Mouse (Mus musculus) cerebellum, postnatal 4 days (tissue): ENCODE results near the gene Olfr765.
A peak's percentile ranks its signal among the peaks of the same experiment; 100 is the strongest.
"Not testable (repeated sequence)": the region's sequence is repeated elsewhere in the genome, so short reads cannot be mapped to it uniquely, and the experiment has no call there.

Experiments used
- DNase-seq, 2 experiments: peaks; one replicate each; pipeline ENCODE4 v3.0.0; 2022; ENCODE audit warnings: low spot score in 2 of 2, mixed read lengths in 1 of 2

The Olfr765 gene

DNA sequence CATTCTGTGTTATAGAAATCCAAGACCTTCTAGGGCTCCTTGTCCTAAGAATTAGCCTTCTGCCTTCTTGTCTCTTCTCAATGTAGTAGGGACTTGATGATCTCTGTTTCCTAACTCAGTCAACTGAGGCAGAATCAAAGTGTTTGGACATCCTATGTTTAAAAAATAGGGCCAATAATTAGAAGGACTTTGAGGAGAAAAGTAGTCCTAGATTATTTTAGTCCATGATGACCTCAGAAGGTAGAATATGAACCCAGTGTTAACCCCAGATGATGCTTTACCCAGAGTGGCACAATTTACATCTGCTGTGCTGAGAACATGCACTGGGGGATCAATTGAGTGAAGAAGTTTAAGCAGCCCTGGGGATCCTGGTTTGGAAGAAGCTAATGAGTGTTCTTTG, at the start of gene Olfr765:
TSS of gene Olfr765 (minus strand) at position 101 of the 400 bp plus-strand sequence.
- DNase-seq, result not testable (repeated sequence)

DNA sequence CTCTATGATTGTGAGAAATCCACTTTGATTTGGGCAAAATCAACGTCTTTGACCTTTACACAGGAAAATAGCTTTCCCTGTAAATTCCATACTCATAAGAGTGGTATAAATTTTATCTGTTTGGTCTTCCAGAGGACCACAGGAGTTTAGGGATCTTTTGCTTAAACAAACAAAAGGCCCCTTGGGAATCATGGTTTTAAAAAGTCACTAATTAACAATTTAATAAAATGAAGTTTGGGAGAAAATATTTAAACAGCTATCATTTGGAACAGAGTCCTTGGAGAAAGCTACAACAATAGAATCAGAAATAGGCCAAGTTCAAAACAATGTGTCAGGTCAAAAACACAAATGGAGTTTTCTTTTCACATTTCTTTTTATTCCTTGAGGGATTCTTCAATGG, 49.5 kb upstream of the Olfr765 start, which contains the start of gene Olfr768:
TSS of gene Olfr768 (minus strand) at position 101 of the 400 bp plus-strand sequence.
- DNase-seq, result no peak

DNA sequence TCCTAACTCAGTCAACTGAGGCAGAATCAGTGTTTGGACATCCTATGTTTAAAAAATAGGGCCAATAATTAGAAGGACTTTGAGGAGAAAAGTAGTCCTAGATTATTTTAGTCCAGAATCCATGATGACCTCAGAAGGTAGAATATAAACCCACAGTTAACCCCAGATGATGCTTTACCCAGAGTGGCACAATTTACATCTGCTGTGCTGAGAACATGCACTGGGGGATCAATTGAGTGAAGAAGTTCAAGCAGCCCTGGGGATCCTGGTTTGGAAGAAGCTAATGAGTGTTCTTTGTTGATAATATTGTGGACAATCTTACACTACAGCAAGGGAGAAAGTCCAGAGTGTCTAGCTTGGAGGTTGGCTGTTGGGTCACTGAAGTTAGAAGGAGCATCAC, 33.0 kb upstream of the Olfr765 start, which contains the start of gene Olfr767:
TSS of gene Olfr767 (minus strand) at position 101 of the 400 bp plus-strand sequence.
- DNase-seq, result not testable (repeated sequence)

DNA sequence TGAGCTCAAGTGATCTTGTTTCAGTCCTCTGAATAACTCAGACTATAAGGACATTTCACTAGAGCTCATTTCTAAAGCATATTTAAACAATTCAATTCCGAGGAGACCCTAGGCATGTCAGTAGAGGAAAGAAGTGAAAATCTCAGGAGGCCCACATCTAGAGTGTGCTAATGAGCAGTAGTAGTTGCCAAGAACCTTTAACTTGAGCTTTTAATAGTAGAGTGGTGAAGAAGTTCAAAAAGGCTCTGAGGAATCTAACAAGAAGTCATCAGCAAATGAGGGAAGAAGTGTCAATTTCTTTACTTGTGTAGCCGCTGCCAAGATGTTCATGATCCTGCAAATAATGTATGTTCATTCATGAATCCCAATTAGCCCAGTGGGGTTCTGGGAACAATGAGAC, 19.1 kb upstream of the Olfr765 start, which contains the start of gene Olfr766-ps1:
TSS of gene Olfr766-ps1 (minus strand) at position 101 of the 400 bp plus-strand sequence.
- DNase-seq, result no peak

DNA sequence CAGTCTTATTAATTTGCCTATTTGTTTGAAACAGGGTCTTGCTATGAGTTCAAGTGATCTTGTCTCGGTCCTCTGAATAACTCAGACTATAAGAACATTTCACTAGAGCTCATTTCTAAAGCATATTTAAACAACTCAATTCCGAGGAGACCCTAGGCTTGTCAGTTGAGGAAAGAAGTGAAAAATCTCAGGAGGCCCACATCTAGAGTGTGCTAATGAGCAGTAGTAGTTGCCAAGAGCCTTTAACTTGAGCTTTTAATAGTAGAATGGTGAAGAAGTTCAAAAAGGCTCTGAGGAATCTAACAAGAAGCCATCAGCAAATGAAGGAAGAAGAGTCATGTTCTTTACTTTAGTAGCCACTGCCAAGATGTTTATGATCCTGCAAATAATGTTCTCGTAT, 10.0 kb downstream of the Olfr765 start, which contains the start of gene Olfr764-ps1:
TSS of gene Olfr764-ps1 (minus strand) at position 101 of the 400 bp plus-strand sequence.
- no peak for DNase-seq

DNA sequence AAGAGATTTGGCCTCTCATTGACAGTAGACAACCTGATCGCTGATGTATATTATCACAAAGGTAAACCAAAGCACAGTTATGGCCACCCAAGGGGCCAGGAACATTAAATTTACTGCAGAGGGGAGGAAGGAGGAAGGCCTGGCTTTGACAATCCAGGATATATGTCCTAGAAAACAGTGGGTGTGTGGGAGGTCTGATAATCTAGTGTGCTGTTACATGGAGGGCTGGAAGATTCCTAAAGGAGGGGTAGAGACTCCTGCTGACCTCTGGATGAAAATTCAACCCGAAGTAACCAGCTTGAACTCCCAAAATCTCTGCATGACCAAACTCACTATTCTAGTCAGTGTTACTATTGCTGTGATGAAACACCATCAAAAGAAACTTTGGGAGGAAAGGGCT, 21.5 kb downstream of the Olfr765 start:
- DNase-seq, result no peak

DNA sequence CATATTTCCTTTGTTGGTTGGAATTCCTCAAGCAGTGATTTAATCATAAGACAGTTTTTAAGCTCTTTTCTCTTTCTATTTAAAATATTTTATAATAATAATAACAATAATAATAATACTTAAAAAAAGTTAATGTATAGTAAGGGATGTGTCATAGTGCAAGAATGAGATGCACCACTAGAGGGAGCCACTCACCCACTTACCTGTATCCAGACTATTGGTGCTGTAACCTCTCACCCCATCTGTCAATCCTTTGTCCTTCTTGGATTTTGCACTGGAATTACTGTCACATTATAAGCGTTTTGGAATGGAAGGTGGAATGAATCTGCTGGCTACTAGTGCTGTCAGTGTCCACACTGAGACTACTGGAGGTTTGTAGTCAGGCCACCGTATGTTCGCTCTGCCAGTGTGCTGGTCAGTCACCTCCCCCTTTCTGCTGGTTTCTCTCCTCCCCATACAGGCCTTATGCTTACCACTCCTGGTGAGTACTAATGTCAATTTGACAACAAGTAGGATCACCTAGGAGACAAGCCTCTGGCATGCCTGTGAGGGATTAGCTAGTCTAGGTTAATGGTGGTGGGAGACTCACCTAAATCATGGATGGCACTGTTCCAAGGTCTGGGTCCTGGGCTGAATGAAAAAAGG, 23.7 kb downstream of the Olfr765 start:
- DNase-seq, result peak; percentile 30 to 68

DNA sequence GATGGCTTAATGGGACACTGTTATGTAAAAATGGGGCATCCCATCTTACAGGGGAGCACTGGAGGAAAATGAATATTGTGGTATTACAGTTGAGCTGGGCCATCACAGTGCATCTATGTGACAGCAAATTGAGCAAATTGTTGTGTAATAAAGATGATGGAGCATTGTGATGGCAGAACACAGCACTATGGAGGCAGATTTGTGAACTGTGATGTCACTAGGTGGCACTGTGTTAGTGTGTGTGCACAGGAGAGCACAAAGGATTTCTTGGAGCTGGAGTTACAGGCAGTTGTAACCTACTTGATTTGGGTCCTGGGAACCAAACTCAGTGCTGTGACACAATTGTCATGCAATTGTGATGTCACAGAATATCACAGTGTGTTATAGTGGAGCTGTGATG, 26.5 kb downstream of the Olfr765 start:
- no peak for DNase-seq

DNA sequence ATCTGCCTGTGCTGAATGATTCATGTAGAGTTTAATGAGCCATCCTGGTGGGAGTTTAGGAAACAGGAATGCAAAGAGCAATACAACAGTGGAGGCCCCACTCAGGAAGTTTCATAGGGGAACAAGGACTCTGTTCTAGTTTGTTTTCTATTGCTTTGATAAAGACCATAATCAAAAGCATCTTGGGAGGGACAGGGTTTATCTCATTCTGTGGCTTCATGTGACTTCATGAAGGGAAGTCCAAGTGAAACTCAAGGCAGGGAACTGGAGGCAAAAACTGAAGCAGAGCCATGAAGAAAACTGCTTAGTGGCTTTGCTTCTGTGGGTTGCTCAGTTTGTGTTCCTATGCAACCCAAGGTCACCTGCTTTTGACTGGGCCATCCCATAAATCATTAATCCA, 35.3 kb downstream of the Olfr765 start:
- no peak for DNase-seq

DNA sequence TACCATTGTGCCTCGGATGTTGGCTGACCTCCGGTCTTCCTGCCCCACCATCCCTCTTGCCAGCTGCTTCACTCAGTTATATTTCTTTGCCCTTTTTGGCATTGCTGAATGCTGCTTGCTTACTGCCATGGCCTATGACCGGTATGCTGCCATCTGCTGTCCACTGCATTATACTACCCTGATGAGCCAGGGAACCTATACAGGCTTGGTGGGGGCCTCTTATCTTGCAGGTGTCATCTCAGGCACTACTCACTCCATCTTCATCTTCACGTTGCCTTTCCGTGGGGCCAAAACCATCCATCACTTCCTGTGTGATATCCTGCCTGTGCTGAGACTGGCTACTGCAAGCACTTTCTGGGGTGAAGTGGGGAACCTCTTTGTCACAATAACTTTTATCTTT, 38.3 kb downstream of the Olfr765 start:
- DNase-seq, result not testable (repeated sequence)

DNA sequence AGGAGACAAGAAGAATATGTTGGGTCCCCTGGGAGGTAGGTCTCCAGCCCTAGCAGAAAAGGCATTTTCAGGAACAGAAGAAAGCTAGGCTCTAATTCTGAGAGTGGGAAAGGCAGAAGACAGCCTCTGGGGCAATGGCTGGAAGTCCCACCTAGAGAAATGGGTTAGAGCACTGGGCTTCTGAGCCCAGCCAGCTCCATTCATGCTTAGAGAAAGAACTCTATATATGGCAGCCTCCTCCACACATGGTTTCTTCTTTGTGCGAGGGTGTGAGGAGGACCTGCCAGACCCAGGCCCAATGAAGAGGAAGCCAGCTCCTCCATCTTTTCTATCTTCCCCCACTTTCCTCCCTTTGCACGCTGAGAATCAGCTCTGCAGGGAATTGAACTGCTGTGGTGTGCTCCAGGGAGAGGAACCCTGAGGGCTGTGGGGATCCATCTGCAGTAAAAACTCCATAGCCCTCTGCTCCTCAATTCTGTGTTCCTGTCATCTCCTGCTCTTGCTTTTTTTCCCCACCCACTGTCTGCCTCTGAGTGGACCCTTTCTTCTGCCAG, 39.4 kb downstream of the Olfr765 start, which contains the start of gene Olfr763:
TSS of gene Olfr763 (plus strand) at position 504 of the 554 bp plus-strand sequence.
- DNase-seq, result no peak

DNA sequence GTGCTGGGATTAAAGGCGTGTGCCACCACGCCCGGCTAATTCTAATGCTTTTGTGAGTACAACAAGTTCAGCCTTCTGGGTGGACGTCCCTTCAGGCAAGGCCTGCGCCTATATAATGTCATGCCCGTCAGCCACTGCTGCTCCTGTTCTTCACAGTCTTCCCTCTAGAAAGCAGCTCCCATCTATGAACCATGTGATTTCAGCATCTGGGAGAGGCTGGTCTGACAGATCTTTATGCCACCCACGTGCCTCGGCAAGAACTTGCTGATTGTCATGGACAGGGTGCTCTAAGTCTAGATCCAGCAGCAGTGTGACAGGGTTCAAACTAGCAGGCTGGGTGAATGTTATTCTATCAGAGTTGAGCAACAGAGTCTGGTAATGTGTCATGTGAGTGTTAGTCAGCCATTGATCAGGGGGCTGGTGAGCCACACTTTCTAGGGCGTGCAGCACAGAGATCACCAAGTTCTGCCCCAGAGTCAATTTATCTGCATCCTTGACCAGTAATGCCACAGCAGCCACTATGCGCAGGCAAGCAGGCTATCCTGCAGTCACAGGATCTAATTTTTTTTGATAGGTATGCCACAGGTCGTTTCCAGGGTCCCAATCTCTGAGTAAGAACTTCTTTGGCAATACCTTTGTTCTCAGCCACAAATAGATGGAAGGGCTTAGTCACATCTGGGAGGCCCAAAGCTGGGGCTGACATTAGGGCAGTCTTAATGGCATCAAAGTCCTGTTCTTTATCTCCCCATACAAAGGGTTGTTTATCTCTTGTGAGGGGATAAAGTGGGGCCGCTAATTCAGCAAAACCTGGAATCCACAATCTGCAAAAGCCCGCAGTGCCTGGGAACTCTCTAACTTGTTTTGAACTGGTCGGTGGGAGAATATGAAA, 45.5 kb downstream of the Olfr765 start:
- DNase-seq, result no peak

DNA sequence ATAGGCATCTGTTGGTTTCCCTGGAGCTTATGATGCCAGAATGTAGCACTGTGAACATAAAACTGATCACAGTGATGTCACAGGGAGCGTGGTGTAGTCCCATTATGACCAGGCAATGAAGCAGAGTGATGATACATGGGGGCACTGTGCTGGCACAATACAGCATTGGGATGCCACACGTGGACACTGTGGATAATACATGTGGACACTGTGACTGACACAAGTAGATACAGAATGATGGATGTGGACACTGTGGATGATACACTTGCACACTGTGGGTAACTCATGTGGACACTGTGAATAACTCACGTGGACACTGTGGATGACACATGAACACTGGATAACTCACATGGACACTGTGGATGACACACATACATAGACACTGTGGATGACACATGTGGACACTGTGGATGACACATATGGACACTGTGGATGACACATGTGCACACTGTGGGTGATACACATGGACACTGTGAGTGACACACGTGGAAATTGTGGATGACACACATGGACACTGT, 53.2 kb downstream of the Olfr765 start:
- DNase-seq, result no peak

DNA sequence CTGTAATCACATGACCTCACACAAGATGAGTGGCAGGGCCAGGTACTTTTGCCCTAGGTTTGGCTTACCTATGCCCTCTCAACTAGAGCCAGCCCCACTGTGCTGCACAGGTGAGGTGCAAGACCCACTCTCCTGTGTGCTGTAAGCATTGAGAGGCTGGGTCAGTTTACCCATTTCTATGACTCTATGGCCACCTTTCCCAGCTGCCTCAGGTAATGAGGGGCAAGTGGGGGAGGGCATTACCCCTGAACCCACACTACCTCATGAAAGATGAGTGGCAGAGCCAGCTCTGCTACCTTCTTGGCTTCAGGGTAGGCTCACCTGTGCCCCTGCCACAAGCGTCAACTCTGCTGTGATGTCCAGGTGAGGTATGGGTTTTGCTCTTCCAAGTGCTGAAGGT, 54.0 kb downstream of the Olfr765 start:
- no peak for DNase-seq
